Mouse (Mus musculus): ENCODE data around the gene S1pr1. TPM values are rescaled to one million over a fixed set of nuclear protein-coding genes. Genes with fewer than 3 reads are reported as not detected.
A peak's percentile ranks its signal among the peaks of the same experiment; 100 is the strongest.

S1pr1 gene
- polyA plus RNA-seq, 1 experiment = 62.8 TPM

DNA sequence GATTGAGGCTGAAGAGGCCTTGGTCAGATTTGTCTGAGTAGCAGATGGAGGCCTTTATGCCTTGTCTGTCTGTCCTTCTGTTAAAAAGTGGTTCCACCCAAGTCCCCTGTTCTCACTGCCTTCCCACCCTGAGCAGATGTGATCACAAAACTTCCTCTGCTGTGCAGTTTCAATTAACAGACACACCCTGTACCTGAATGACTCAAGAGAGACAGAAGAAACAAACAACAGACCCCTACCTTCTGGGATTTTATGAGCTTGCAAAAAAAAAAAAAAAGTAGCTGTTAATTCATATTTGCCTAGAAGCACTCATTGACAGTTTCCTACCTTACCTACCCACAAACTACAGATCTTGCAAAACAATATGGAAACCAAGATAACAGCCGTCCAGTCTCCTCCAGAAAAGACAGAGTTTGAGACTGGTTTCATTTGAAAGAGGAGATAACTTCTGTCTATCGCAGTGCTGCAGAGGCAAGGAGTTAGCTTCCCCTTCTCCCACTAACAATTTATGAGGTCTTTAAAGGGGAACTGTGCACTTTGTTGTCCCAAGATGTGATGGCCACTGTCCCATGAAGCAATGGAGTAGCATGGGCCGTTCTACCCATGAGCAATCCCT is 1.1 kb upstream of the S1pr1 start:
- no peak for DNase-seq
- H3K27ac ChIP-seq (ENCODE audit: control insufficient read depth, insufficient read depth, low read length) = peak overlapping the region; percentile 25; the same call in 1 of the 2 replicates
- no peaks in the 10 kb centered on the region; the same call in 1 of the 2 replicates for H3K27me3 ChIP-seq (ENCODE audit: control insufficient read depth, insufficient read depth, low read length)
- TF ChIP-seq POLR2A (IDR thresholded peaks at IDR 0.05; ENCODE audit: control insufficient read depth, extremely low read depth, insufficient read depth, low read length, poor library complexity) (no peak), CTCF (IDR thresholded peaks at IDR 0.05; ENCODE audit: borderline replicate concordance, control insufficient read depth, extremely low read depth, insufficient read depth, low read length, poor library complexity) (no peak)
- 60% methylated on average over 3 of the region's 3 CpGs for WGBS
- no peak overlapping the region for H3K4me3 ChIP-seq (ENCODE audit: control insufficient read depth, insufficient read depth, low read length)
- H3K4me1 ChIP-seq (replicated peaks; ENCODE audit: control insufficient read depth, insufficient read depth, low read length) = peaks cover 11% of the 10 kb centered on the region; the same call in 1 of the 2 replicates
- no peaks in the 10 kb centered on the region for H3K36me3 ChIP-seq (ENCODE audit: control insufficient read depth, insufficient read depth, low read length)

DNA sequence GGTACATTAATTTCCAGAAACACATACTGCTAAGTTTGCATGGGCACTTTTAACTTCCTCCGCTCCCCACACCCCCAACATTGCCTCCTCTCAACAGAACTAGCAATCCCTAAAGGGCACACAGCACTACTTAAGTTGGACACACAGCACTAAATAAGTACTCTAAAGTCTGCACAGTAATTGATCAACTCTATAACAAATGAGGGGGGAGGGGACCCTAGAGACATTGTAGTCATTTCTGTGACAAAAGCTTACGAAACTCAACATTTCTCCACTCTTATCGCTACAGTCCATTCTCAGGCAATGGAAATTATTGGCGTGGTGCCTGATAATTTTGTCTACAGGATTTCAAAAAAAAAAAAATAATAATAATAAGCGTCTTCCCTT is 830 bp downstream of the S1pr1 start:
- no peak for TF ChIP-seq CTCF (IDR thresholded peaks at IDR 0.05; ENCODE audit: borderline replicate concordance, control insufficient read depth, extremely low read depth, insufficient read depth, low read length, poor library complexity)
- TF ChIP-seq POLR2A (IDR thresholded peaks at IDR 0.05; ENCODE audit: control insufficient read depth, extremely low read depth, insufficient read depth, low read length, poor library complexity) = no peak
- H3K4me3 ChIP-seq (ENCODE audit: control insufficient read depth, insufficient read depth, low read length) = no peak overlapping the region
- no peak for DNase-seq
- no peaks in the 10 kb centered on the region for H3K36me3 ChIP-seq (ENCODE audit: control insufficient read depth, insufficient read depth, low read length)
- H3K27ac ChIP-seq (ENCODE audit: control insufficient read depth, insufficient read depth, low read length) = no peak overlapping the region; the same call in 1 of the 2 replicates
- no peaks in the 10 kb centered on the region; the same call in 1 of the 2 replicates for H3K27me3 ChIP-seq (ENCODE audit: control insufficient read depth, insufficient read depth, low read length)
- H3K4me1 ChIP-seq (replicated peaks; ENCODE audit: control insufficient read depth, insufficient read depth, low read length) = peaks cover 11% of the 10 kb centered on the region; the same call in 1 of the 2 replicates
- 11% methylated on average over 5 of the region's 5 CpGs for WGBS

DNA sequence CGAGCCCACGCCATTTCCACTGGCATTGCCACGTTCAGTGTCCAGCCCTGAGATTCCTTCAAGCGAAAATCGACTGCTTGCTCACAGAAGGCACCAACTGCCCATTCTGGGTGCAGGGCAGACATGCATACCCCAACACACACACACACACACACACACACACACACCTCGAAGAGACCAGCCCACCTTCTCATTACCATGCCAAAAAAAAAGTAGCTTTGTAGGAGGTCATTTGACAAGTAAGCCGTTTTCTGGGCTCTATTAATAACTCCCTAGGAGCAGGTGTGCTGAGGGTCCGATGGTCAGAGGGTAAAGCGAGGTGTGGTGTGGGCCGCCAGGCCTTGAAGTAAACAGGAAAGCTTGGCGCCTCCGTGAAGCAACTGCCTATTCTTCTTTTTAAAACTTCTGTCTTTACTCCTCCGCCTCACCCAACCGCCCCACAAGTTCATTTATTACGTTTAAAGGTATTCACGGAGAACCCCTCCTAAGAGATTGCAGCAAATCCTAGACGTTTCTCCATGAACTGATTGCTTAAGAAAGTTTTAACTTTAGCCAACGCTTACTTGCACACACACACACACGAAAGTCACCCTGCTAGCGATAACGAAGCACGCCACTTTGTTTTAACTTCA is 1.3 kb downstream of the S1pr1 start:
- WGBS = 25% methylated on average over 22 of the region's 22 CpGs
- no peak for DNase-seq
- no peaks in the 10 kb centered on the region for H3K36me3 ChIP-seq (ENCODE audit: control insufficient read depth, insufficient read depth, low read length)
- TF ChIP-seq POLR2A (IDR thresholded peaks at IDR 0.05; ENCODE audit: control insufficient read depth, extremely low read depth, insufficient read depth, low read length, poor library complexity) = no peak
- no peak for TF ChIP-seq CTCF (IDR thresholded peaks at IDR 0.05; ENCODE audit: borderline replicate concordance, control insufficient read depth, extremely low read depth, insufficient read depth, low read length, poor library complexity)
- no peaks in the 10 kb centered on the region; the same call in 1 of the 2 replicates for H3K27me3 ChIP-seq (ENCODE audit: control insufficient read depth, insufficient read depth, low read length)
- peak overlapping the region; percentile 39 for H3K4me3 ChIP-seq (ENCODE audit: control insufficient read depth, insufficient read depth, low read length)
- peaks cover 11% of the 10 kb centered on the region; the same call in 1 of the 2 replicates for H3K4me1 ChIP-seq (replicated peaks; ENCODE audit: control insufficient read depth, insufficient read depth, low read length)
- H3K27ac ChIP-seq (ENCODE audit: control insufficient read depth, insufficient read depth, low read length) = peak overlapping the region; percentile 48

DNA sequence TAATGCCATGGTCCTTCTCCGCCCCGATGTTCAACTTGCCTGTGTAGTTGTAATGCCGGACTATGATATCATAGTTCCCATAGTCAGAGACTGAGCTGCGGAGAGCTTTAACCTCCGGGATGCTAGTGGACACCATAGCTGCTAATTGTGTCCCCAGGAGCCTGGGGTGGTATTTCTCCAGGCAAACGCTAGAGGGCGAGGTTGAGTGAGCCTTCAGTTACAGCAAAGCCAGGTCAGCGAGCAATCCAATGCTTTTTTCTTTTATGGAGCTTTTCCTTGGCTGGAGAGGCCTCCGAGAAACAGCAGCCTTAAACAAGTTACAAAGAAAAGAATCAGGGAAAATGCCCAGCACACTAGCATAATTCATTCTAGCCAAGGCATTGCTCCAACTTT is 2.1 kb downstream of the S1pr1 start:
- H3K36me3 ChIP-seq (ENCODE audit: control insufficient read depth, insufficient read depth, low read length) = no peaks in the 10 kb centered on the region
- no peak overlapping the region for H3K27ac ChIP-seq (ENCODE audit: control insufficient read depth, insufficient read depth, low read length)
- peaks cover 11% of the 10 kb centered on the region; the same call in 1 of the 2 replicates for H3K4me1 ChIP-seq (replicated peaks; ENCODE audit: control insufficient read depth, insufficient read depth, low read length)
- TF ChIP-seq CTCF (IDR thresholded peaks at IDR 0.05; ENCODE audit: borderline replicate concordance, control insufficient read depth, extremely low read depth, insufficient read depth, low read length, poor library complexity) (peak; percentile 69; the same call in 1 of the 2 replicates), POLR2A (IDR thresholded peaks at IDR 0.05; ENCODE audit: control insufficient read depth, extremely low read depth, insufficient read depth, low read length, poor library complexity) (no peak)
- 16% methylated on average over 9 of the region's 9 CpGs for WGBS
- no peak overlapping the region for H3K4me3 ChIP-seq (ENCODE audit: control insufficient read depth, insufficient read depth, low read length)
- DNase-seq = peak; percentile 67
- no peaks in the 10 kb centered on the region; the same call in 1 of the 2 replicates for H3K27me3 ChIP-seq (ENCODE audit: control insufficient read depth, insufficient read depth, low read length)

DNA sequence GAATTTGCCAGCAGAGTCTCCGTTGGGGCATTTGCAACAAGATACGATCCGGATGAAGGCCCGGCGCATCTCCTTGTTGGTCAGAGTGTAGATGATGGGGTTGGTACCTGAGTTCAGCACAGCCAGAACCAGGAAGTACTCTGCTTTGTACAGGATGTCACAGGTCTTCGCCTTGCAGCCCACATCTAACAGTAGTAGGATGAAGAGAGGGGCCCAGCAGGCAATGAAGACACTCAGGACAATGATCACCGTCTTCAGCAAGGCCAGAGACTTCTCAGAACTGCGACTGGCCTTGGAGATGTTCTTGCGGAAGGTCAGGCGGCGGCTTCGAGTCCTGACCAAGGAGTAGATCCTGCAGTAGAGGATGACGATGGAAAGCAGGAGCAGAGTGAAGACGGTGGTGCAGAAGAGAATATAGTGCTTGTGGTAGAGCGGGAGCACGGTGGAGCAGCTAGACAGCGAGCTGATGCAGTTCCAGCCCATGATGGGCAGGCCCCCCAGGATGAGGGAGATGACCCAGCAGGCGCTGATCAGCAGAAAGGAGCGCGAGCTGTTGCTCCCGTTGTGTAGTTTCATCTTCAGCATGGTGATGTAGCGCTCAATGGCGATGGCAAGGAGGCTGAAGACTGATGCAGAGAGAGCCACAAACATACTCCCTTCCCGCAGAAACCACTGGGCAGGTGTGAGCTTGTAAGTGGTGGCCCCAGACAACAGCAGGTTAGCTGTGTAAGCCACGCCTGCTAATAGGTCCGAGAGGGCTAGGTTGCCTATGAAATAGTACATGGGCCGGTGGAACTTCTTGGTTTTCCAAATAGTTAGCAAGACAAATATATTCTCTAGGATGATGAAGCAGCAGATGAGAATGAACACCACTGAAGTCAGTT is 2.7 kb downstream of the S1pr1 start:
- WGBS = 83% methylated on average over 27 of the region's 27 CpGs
- Histone ChIP-seq H3K36me3 (ENCODE audit: control insufficient read depth, insufficient read depth, low read length) (no peaks in the 10 kb centered on the region), H3K4me3 (ENCODE audit: control insufficient read depth, insufficient read depth, low read length) (peak overlapping the region; percentile 26), H3K27me3 (ENCODE audit: control insufficient read depth, insufficient read depth, low read length) (no peaks in the 10 kb centered on the region; the same call in 1 of the 2 replicates), H3K4me1 (replicated peaks; ENCODE audit: control insufficient read depth, insufficient read depth, low read length) (peaks cover 11% of the 10 kb centered on the region; the same call in 1 of the 2 replicates), H3K27ac (ENCODE audit: control insufficient read depth, insufficient read depth, low read length) (peak overlapping the region; percentile 25; the same call in 1 of the 2 replicates)
- DNase-seq = no peak
- TF ChIP-seq POLR2A (IDR thresholded peaks at IDR 0.05; ENCODE audit: control insufficient read depth, extremely low read depth, insufficient read depth, low read length, poor library complexity) (no peak), CTCF (IDR thresholded peaks at IDR 0.05; ENCODE audit: borderline replicate concordance, control insufficient read depth, extremely low read depth, insufficient read depth, low read length, poor library complexity) (no peak)

DNA sequence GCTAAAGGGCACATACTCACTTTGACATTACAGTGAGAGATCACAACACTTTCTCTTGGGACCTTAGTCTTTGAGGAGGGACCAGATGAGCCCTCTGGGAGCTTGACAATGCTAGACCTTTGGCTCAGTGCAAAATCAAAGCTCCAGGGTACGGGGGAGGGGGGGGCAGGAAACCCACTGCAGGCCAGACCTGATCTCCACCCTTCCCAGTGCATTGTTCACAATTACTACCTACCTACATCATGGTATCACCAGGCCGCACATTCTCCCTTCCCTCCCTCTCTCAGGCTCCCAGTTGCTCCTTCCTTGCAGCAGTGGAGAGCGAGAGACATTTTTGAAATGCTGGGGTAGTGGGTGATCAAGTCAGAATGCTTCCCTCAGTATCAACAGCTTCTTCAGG is 3.5 kb downstream of the S1pr1 start:
- Histone ChIP-seq H3K27me3 (ENCODE audit: control insufficient read depth, insufficient read depth, low read length) (no peaks in the 10 kb centered on the region; the same call in 1 of the 2 replicates), H3K4me3 (ENCODE audit: control insufficient read depth, insufficient read depth, low read length) (peak overlapping the region; percentile 26), H3K27ac (ENCODE audit: control insufficient read depth, insufficient read depth, low read length) (peak overlapping the region; percentile 21; the same call in 1 of the 2 replicates), H3K36me3 (ENCODE audit: control insufficient read depth, insufficient read depth, low read length) (no peaks in the 10 kb centered on the region), H3K4me1 (replicated peaks; ENCODE audit: control insufficient read depth, insufficient read depth, low read length) (peaks cover 11% of the 10 kb centered on the region; the same call in 1 of the 2 replicates)
- 88% methylated on average over 3 of the region's 3 CpGs for WGBS
- TF ChIP-seq POLR2A (IDR thresholded peaks at IDR 0.05; ENCODE audit: control insufficient read depth, extremely low read depth, insufficient read depth, low read length, poor library complexity) (no peak), CTCF (IDR thresholded peaks at IDR 0.05; ENCODE audit: borderline replicate concordance, control insufficient read depth, extremely low read depth, insufficient read depth, low read length, poor library complexity) (no peak)
- no peak for DNase-seq

All from thymus, adult 2 months (tissue).